Comparison of ENCODE assay signal across 19 mouse cellular contexts in genomic region chr11:31616722-31617121, GRCm38 (mm10). TPM values are rescaled to one million over a fixed set of nuclear protein-coding genes. Genes with fewer than 3 reads are reported as not detected.
DNase-seq lines count a peak whose midpoint lies in the region; ATAC-seq lines count a peak whose summit lies in the region.
"Had no signal": no experiment of that assay in that cellular context is flagged by ENCODE, and none has a peak within 500 bp of the region (broad histone marks: within the 10 kb centered on the region; RNA-seq: fewer than 3 reads in every experiment).

No protein-coding gene starts in this region.

- no peaks in the 10 kb centered on the region for H3K9me3 ChIP-seq in heart, embryonic 15.5 days (replicated peaks)
- no peaks in the 10 kb centered on the region for H3K9me3 ChIP-seq in heart, embryonic 11.5 days (replicated peaks; ENCODE audit: control insufficient read depth, low read length)
- H3K9me3 ChIP-seq: embryonic facial prominence, embryonic 13.5 days; forebrain, embryonic 13.5 days; heart, embryonic 13.5 days; hindbrain, embryonic 12.5 days had no signal

- no peaks in the 10 kb centered on the region for H3K27me3 ChIP-seq in heart, embryonic 15.5 days
- H3K27me3 ChIP-seq in heart, embryonic 11.5 days (ENCODE audit: control insufficient read depth, insufficient read depth, low read length): no peaks in the 10 kb centered on the region
- H3K27me3 ChIP-seq: CH12.LX; embryonic facial prominence, embryonic 13.5 days; forebrain, embryonic 13.5 days; heart, embryonic 13.5 days; hindbrain, embryonic 12.5 days had no signal

- ATAC-seq in heart, embryonic 15.5 days (replicated peaks; ENCODE audit: insufficient number of reproducible peaks, insufficient read depth, low FRiP score, low read depth): no peak
- no peak for ATAC-seq in heart, embryonic 11.5 days (replicated peaks; ENCODE audit: insufficient number of reproducible peaks, low FRiP score, low TSS enrichment)
- ATAC-seq: forebrain, postnatal 0 days; hindbrain, embryonic 16.5 days; inflammation-experienced regulatory T-cells, adult 6 months; intestine, postnatal 0 days had no signal

- no peak overlapping the region for H3K9ac ChIP-seq in heart, embryonic 15.5 days
- no peak overlapping the region for H3K9ac ChIP-seq in heart, embryonic 11.5 days (ENCODE audit: low read depth, low read length)
- H3K9ac ChIP-seq: embryonic facial prominence, embryonic 13.5 days; forebrain, embryonic 13.5 days; forebrain, postnatal 0 days; heart, embryonic 13.5 days; hindbrain, embryonic 12.5 days had no signal

- no peak overlapping the region for H3K4me3 ChIP-seq in heart, embryonic 15.5 days
- H3K4me3 ChIP-seq in heart, embryonic 11.5 days (ENCODE audit: low read depth, low read length): no peak overlapping the region
- H3K4me3 ChIP-seq: embryonic facial prominence, embryonic 13.5 days; forebrain, embryonic 13.5 days; heart, embryonic 13.5 days; hindbrain, embryonic 12.5 days had no signal

- 57% methylated on average over 4 of the region's 4 CpGs for WGBS in heart, embryonic 15.5 days
- WGBS in heart, embryonic 11.5 days (ENCODE audit: insufficient replicate concordance): 54% methylated on average over 4 of the region's 4 CpGs

- H3K27ac ChIP-seq in heart, embryonic 15.5 days: peak overlapping the region; percentile 4; the same call in 1 of the 2 replicates
- no peak overlapping the region for H3K27ac ChIP-seq in heart, embryonic 11.5 days (ENCODE audit: low read depth, low read length)
- H3K27ac ChIP-seq: embryonic facial prominence, embryonic 13.5 days; forebrain, embryonic 13.5 days; heart, embryonic 13.5 days; hindbrain, embryonic 12.5 days had no signal

- peaks cover 26% of the 10 kb centered on the region for H3K4me1 ChIP-seq in heart, embryonic 15.5 days (replicated peaks)
- no peaks in the 10 kb centered on the region for H3K4me1 ChIP-seq in heart, embryonic 11.5 days (ENCODE audit: control insufficient read depth, insufficient read depth, low read length)
- H3K4me1 ChIP-seq: embryonic facial prominence, embryonic 13.5 days; forebrain, embryonic 13.5 days; hindbrain, embryonic 12.5 days had no signal

- H3K4me2 ChIP-seq in heart, embryonic 15.5 days: no peak overlapping the region
- H3K4me2 ChIP-seq in heart, embryonic 11.5 days: no peak overlapping the region
- H3K4me2 ChIP-seq: embryonic facial prominence, embryonic 13.5 days; forebrain, embryonic 13.5 days; heart, embryonic 13.5 days; hindbrain, embryonic 12.5 days had no signal

- no peaks in the 10 kb centered on the region for H3K36me3 ChIP-seq in heart, embryonic 15.5 days
- H3K36me3 ChIP-seq in heart, embryonic 11.5 days (ENCODE audit: control insufficient read depth, insufficient read depth, low read length): no peaks in the 10 kb centered on the region
- H3K36me3 ChIP-seq: embryonic facial prominence, embryonic 13.5 days; heart, embryonic 13.5 days; hindbrain, embryonic 12.5 days had no signal

- peak; percentile 18 for DNase-seq in adrenal gland, adult 8-10 months
- no peak for DNase-seq in adrenal gland, postnatal 25 days
- peak; percentile 44 for DNase-seq in ovary, adult 18-20 months (ENCODE audit: low spot score)
- DNase-seq in ovary, postnatal 36 days (ENCODE audit: low spot score): no peak
- DNase-seq in spleen, postnatal 36 days (ENCODE audit: low spot score in 2 of 2): no peak
- DNase-seq: cerebellum, adult 18-20 months; cerebellum, adult 9-11 months; cerebellum, postnatal 36 days; forebrain, postnatal 0 days had no signal

RNA-seq across cellular contexts. Expression of gene Bod1, which starts 55.0 kb away (rescaled TPM):
- total RNA-seq in adrenal gland, adult 8-10 months (2022): 10 to 100 TPM; 61.7 to 72.4 (median 68.6) TPM
- total RNA-seq in adrenal gland, postnatal 25 days (2021): 50.3 and 55.4 TPM in 2 replicates
- 65.0 and 74.7 TPM in 2 replicates for polyA plus RNA-seq in heart, embryonic 15.5 days (2015; fragmentation: Nextera tagmentation; extraction: Ambion mirVana)
- polyA plus RNA-seq in heart, embryonic 11.5 days (2014; fragmentation: Nextera tagmentation; extraction: Ambion mirVana): 62.0 and 68.7 TPM in 2 replicates

Comparison
In these comparisons a context has a peak if more than half of its experiments do, and no peak if none do; other contexts are left out.
1. DNase-seq: peak in adrenal gland, adult 8-10 months (single experiment) and ovary, adult 18-20 months (single experiment); none in adrenal gland, postnatal 25 days (single experiment), ovary, postnatal 36 days (single experiment) and spleen, postnatal 36 days (0 of 2).